Mouse (Mus musculus): ENCODE measurements at regions not wholly inside any gene's neighbourhood (a gene's known extent, or its start where the extent isn't known, plus 50 kb on each side); places are given as distances from the start of the nearest gene placed in this dataset.
"Not testable (repeated sequence)": the region's sequence is repeated elsewhere in the genome, so short reads cannot be mapped to it uniquely, and the experiment has no call there.

DNA sequence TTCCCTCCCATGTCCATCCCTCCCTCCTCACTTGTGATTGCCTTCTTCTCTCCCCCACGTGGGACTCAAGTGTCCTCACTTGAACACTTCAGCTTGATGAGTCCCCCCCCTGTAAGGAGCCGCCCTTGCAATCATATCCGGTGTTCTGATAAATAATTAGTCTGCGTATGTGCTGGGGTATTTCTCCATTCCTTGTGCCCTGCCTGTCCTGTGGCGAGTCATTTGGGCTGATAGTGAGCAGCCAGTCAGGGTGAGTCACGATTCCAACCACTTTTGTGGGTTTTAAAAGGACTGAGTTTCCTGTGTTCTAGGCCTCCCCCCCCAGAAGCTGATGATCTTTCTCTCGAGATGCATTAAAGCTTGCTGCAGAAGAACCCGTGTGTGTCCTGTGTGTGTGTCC lies 820.9 kb downstream of the Kcnt2 start:
- in situ Hi-C loops (cut with MboI, MseI), result not testable (repeated sequence)

DNA sequence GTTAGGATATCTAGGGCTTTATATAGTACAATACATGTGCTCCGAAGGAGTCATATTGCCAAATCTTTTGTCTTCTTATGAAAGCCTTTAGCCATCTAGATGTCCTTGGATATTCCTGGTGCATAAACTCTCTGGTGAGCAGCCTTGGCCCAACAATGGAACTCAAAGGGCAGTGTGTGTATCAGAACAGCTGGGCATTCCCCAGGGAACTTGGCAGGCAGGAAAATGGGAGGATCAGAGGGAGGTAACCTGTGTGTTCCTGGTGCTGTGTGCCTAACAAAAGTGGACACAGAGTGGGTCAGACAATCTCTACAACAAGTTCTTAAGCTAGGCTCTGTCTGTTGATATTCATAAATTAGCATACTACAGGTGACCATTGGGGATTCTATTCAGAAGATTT lies 851.6 kb downstream of the Kcnt2 start:
- in situ Hi-C loops (cut with MboI, MseI), result no loop called here

DNA sequence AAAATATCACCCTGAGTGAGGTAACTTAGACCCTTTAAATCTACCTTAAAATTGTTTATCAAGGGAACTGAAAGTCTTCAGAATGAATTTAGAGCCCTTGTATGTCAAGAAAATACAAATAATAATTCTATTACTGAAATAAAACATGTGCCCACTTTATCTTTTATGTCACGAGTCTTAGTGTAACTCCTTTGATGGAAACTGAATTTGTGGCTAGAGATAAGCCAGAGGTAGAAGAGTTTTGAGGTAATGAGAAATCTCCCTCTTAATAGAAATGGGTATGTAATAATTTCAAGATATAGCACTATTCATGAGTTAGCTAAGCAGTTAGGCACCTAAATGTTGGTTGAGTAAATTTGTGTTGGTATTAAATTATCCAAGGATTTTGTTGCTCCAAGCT lies 856.6 kb downstream of the Kcnt2 start:
- in situ Hi-C loops (cut with MboI, MseI), result no loop called here

DNA sequence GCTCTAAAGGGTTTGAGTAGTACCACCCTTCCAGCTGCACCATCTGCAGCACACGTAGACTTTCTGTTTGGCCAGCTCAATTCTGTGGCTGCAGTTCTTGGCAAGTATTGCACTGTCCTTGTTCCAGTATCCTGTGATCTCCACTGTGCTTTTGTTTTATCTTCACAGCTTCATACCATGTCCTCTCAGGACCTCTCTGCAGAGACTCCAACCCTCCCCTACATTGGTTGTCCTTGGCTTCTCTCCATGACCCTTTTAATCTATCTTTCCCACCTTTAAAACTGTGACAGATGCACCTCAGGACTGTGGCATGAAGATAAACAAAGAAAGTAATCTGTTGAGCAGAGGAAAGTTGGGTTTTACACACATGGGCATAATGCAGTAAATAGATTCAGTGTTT lies 858.1 kb downstream of the Kcnt2 start:
- in situ Hi-C loops (cut with MboI, MseI), result no loop called here

DNA sequence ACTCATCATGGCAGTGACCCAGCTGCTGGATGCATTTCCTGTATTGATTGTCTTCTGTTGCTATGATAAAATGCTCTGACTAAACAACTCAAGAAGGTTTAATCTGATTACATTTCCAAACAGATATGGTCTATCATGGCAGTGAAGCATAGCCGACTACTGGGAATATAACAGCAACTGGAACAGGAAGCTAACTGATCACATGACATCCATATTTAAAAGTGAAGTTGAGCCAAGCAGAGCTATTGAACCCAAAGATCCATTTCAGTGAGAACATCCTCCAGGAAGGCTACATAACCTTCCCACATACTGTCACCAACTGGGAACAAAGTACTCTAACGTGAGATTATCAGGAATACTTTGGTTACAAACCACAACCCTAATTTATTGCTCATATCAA lies 858.7 kb downstream of the Kcnt2 start:
- in situ Hi-C loops (cut with MboI, MseI), result no loop called here

- in situ Hi-C loops (cut with MboI, MseI), result no loop called here
Measured at GRCm38 (mm10) chr1:141136771-141137541, 891.0 kb downstream of the Kcnt2 start.

GRCm38 (mm10) chr1:141140157-141140556 lies 894.2 kb downstream of the Kcnt2 start:
- in situ Hi-C loops (cut with MboI, MseI), result not testable (repeated sequence)

DNA sequence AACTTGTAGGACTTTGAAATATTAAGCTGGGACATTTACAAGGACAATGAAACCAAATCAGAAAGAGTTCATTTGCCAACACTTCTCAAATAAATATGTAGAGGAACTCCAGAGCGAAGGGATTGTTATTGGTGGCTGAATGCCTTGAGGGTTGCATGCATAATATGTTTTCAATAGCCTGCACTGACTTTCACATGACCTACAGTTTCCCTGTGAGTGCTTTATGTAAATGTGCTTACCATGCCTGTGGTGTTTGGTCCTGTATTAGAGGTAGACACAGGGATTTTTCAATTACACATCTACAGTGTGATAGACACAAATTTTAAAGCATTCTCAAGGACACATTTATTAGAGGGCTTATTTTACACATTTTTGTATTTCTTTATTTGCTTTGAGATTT lies 899.8 kb downstream of the Kcnt2 start:
- in situ Hi-C loops (cut with MboI, MseI), result no loop called here

DNA sequence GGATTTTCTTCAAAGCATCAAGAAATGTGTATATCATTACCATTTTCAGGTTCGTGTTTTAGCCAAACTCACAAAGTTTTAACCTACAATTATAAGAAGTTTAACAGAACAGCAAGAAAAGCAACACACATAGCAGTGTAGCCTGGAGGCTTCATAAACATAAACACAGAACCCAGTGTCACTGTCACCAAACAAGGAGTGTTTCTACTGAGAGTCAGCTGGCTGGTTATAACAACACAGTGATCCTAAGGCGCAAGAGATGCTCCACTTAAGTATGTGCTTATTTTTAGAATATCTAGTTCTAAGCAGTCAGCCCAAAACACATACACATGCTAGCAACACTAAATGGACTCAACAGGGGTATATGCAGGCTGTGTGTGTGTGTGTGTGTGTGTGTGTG lies 903.9 kb downstream of the Kcnt2 start:
- in situ Hi-C loops (cut with MboI, MseI), result no loop called here

DNA sequence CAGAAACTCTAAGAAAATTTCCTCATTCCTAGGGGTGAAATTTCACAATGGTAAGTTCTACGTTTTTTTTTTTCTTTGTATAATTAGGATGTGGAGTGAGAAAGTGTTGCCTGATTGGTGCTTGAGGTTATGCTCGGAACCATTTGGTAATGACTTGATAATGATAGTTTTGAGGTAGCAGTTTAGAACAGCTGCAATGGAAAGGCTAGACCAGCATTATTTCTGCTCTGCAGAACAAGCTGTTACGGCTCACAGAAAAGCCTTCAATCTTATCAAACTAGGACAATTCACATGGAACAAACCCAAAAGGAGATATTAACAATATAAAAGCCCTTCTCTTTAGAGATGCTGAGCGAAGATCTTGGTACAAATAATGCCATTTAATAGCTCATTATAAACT lies 908.6 kb downstream of the Kcnt2 start:
- in situ Hi-C loops (cut with MboI, MseI), result no loop called here

GRCm38 (mm10) chr1:141161772-141162171 lies 915.8 kb downstream of the Kcnt2 start:
- in situ Hi-C loops (cut with MboI, MseI), result loop anchor here in 1 of 2 experiments (10.0 kb wide), 1 partner anchor 1583 kb away; no protein-coding TSS in a partner anchor

All from T-helper 17 cell (primary cell).